ENCODE assay signal across 8 mouse cellular contexts in genomic region chr7:16944061-16944807, GRCm38 (mm10). TPM values are rescaled to one million over a fixed set of nuclear protein-coding genes. Genes with fewer than 3 reads are reported as not detected.
DNase-seq lines count a peak whose midpoint lies in the region; ATAC-seq and TF ChIP-seq lines count a peak whose summit lies in the region.

TSS of gene Pnmal2 (plus strand) at chr7:16944682.

- H3K27ac ChIP-seq in embryonic facial prominence, embryonic 13.5 days: no peak within 1 kb of the TSS
- no peak within 1 kb of the TSS for H3K27ac ChIP-seq in heart, embryonic 14.5 days (replicated peaks in 1 of 2; ENCODE audit: control insufficient read depth in 1 of 2, insufficient read depth in 1 of 2, low read depth in 2 of 2, low read length in 2 of 2)
- no peak within 1 kb of the TSS; the same call in 1 of the 2 replicates for H3K27ac ChIP-seq in kidney, postnatal 0 days
- H3K27ac ChIP-seq in liver, embryonic 11.5 days (ENCODE audit: low read depth, low read length): no peak within 1 kb of the TSS
- no peak within 1 kb of the TSS for H3K27ac ChIP-seq in stomach, embryonic 16.5 days (ENCODE audit: low read length)

- H3K4me3 ChIP-seq in embryonic facial prominence, embryonic 13.5 days: peak within 1 kb of the TSS; percentile 67
- peak within 1 kb of the TSS; percentile 53 to 63 for H3K4me3 ChIP-seq in heart, embryonic 14.5 days (ENCODE audit: control insufficient read depth in 1 of 2, insufficient read depth in 1 of 2, low read depth in 1 of 2, low read length in 2 of 2)
- H3K4me3 ChIP-seq in kidney, postnatal 0 days (replicated peaks; ENCODE audit: low read depth, low read length): peak within 1 kb of the TSS; percentile 48
- H3K4me3 ChIP-seq in liver, embryonic 11.5 days (ENCODE audit: low read depth, low read length): peak within 1 kb of the TSS; percentile 53
- H3K4me3 ChIP-seq in stomach, embryonic 16.5 days (replicated peaks; ENCODE audit: low read length): peak within 1 kb of the TSS; percentile 70

- no peaks in the 10 kb centered on the region for H3K9me3 ChIP-seq in embryonic facial prominence, embryonic 13.5 days
- no peaks in the 10 kb centered on the region for H3K9me3 ChIP-seq in heart, embryonic 14.5 days (ENCODE audit: control insufficient read depth, low read length)
- no peaks in the 10 kb centered on the region for H3K9me3 ChIP-seq in kidney, postnatal 0 days (replicated peaks; ENCODE audit: low read length)
- no peaks in the 10 kb centered on the region for H3K9me3 ChIP-seq in liver, embryonic 11.5 days (ENCODE audit: control insufficient read depth, low read length)
- H3K9me3 ChIP-seq in stomach, embryonic 16.5 days (replicated peaks; ENCODE audit: control insufficient read depth, low read length): no peaks in the 10 kb centered on the region

- peaks cover 55% of the 10 kb centered on the region for H3K4me1 ChIP-seq in embryonic facial prominence, embryonic 13.5 days
- H3K4me1 ChIP-seq in heart, embryonic 14.5 days (ENCODE audit: control insufficient read depth in 2 of 2, insufficient read depth in 2 of 2, low read length in 2 of 2): peaks cover 35 to 49% of the 10 kb centered on the region in 2 experiments
- H3K4me1 ChIP-seq in kidney, postnatal 0 days (replicated peaks; ENCODE audit: insufficient read depth, low read length): peaks cover 37% of the 10 kb centered on the region
- peaks cover 7% of the 10 kb centered on the region; the same call in 1 of the 2 replicates for H3K4me1 ChIP-seq in liver, embryonic 11.5 days (replicated peaks; ENCODE audit: control insufficient read depth, insufficient read depth, low read length)
- H3K4me1 ChIP-seq in stomach, embryonic 16.5 days (ENCODE audit: control insufficient read depth, insufficient read depth, low read length): peaks cover 48% of the 10 kb centered on the region

- peak within 1 kb of the TSS; percentile 87 for H3K4me2 ChIP-seq in embryonic facial prominence, embryonic 13.5 days
- H3K4me2 ChIP-seq in heart, embryonic 14.5 days (ENCODE audit: low read length): peak within 1 kb of the TSS; percentile 94
- H3K4me2 ChIP-seq in kidney, postnatal 0 days (ENCODE audit: low read length): peak within 1 kb of the TSS; percentile 73
- peak within 1 kb of the TSS; percentile 79 for H3K4me2 ChIP-seq in liver, embryonic 11.5 days
- H3K4me2 ChIP-seq in stomach, embryonic 16.5 days (ENCODE audit: low read depth, low read length): peak within 1 kb of the TSS; percentile 87

- peaks cover 46% of the 10 kb centered on the region for H3K27me3 ChIP-seq in embryonic facial prominence, embryonic 13.5 days
- peaks cover 36% of the 10 kb centered on the region for H3K27me3 ChIP-seq in heart, embryonic 14.5 days (ENCODE audit: control insufficient read depth, insufficient read depth, low read length)
- peaks cover 25% of the 10 kb centered on the region for H3K27me3 ChIP-seq in kidney, postnatal 0 days (ENCODE audit: insufficient read depth, low read length)
- peaks cover 62% of the 10 kb centered on the region for H3K27me3 ChIP-seq in liver, embryonic 11.5 days (replicated peaks; ENCODE audit: control insufficient read depth, insufficient read depth, low read length)
- H3K27me3 ChIP-seq in stomach, embryonic 16.5 days (ENCODE audit: control insufficient read depth, insufficient read depth, low read length): peaks cover 27% of the 10 kb centered on the region

- H3K9ac ChIP-seq in embryonic facial prominence, embryonic 13.5 days: peak within 1 kb of the TSS; percentile 84
- H3K9ac ChIP-seq in heart, embryonic 14.5 days (ENCODE audit: low read length): peak within 1 kb of the TSS; percentile 82
- H3K9ac ChIP-seq in kidney, postnatal 0 days (ENCODE audit: low read depth, low read length): peak within 1 kb of the TSS; percentile 74
- H3K9ac ChIP-seq in liver, embryonic 11.5 days (ENCODE audit: low read depth, low read length): peak within 1 kb of the TSS; percentile 2
- peak within 1 kb of the TSS; percentile 84 for H3K9ac ChIP-seq in stomach, embryonic 16.5 days (ENCODE audit: low read length)

- ATAC-seq in embryonic facial prominence, embryonic 13.5 days (ENCODE audit: insufficient number of reproducible peaks, insufficient read depth, low FRiP score, low TSS enrichment, low read depth): peak; percentile 82
- ATAC-seq in heart, embryonic 14.5 days (ENCODE audit: insufficient number of reproducible peaks, insufficient read depth, low FRiP score, low read depth): peak; percentile 79
- peak; percentile 86 for ATAC-seq in kidney, postnatal 0 days (replicated peaks; ENCODE audit: low FRiP score, low read depth)
- peak; percentile 77 for ATAC-seq in liver, embryonic 11.5 days (replicated peaks; ENCODE audit: low FRiP score)
- peak; percentile 85 for ATAC-seq in stomach, embryonic 16.5 days (ENCODE audit: insufficient read depth, low FRiP score)

- no peak for TF ChIP-seq CTCF in kidney, postnatal 0 days (IDR thresholded peaks at IDR 0.05; ENCODE audit: low read depth)

- WGBS in embryonic facial prominence, embryonic 13.5 days: 14% methylated on average over 36 of the region's 36 CpGs
- 18% methylated on average over 36 of the region's 36 CpGs for WGBS in heart, embryonic 14.5 days
- 14% methylated on average over 36 of the region's 36 CpGs for WGBS in kidney, postnatal 0 days
- 15% methylated on average over 36 of the region's 36 CpGs for WGBS in liver, embryonic 11.5 days
- 13% methylated on average over 36 of the region's 36 CpGs for WGBS in stomach, embryonic 16.5 days

- peak; percentile 99 for DNase-seq in heart, adult 11 months
- no peak for DNase-seq in heart, adult 8-10 months (ENCODE audit: low spot score)
- peak; percentile 97 for DNase-seq in kidney, postnatal 0 days (ENCODE audit: low spot score)
- DNase-seq in liver, embryonic 11.5 days (ENCODE audit: low spot score): peak; percentile 81
- DNase-seq in naive thymus-derived CD4-positive, alpha-beta T cell, adult 2 months (ENCODE audit: low read depth): peak; percentile 71

- H3K36me3 ChIP-seq in embryonic facial prominence, embryonic 13.5 days: no peaks in the 10 kb centered on the region
- H3K36me3 ChIP-seq in heart, embryonic 14.5 days (ENCODE audit: control insufficient read depth, insufficient read depth, low read length): no peaks in the 10 kb centered on the region
- H3K36me3 ChIP-seq in kidney, postnatal 0 days (ENCODE audit: insufficient read depth, low read length): no peaks in the 10 kb centered on the region
- no peaks in the 10 kb centered on the region for H3K36me3 ChIP-seq in liver, embryonic 11.5 days (ENCODE audit: control insufficient read depth, insufficient read depth, low read length)
- no peaks in the 10 kb centered on the region for H3K36me3 ChIP-seq in stomach, embryonic 16.5 days (ENCODE audit: control insufficient read depth, insufficient read depth, low read length)

RNA-seq across cellular contexts. Expression of gene Pnmal2, which starts in this region (rescaled TPM):
- 1 to 10 TPM; 3.5 to 4.9 (median 4.3) TPM for total RNA-seq in heart, adult 8-10 months (2022)
- polyA plus RNA-seq in embryonic facial prominence, embryonic 13.5 days (2015; fragmentation: Nextera tagmentation; extraction: Ambion mirVana): 10.5 and 10.9 TPM in 2 replicates
- polyA plus RNA-seq in heart, embryonic 14.5 days (2014; fragmentation: Nextera tagmentation; extraction: Ambion mirVana): 2.8 TPM in 2 replicates
- polyA plus RNA-seq in kidney, postnatal 0 days (2015; fragmentation: Nextera tagmentation; extraction: Ambion mirVana): 7.0 and 8.1 TPM in 2 replicates
- polyA plus RNA-seq in liver, embryonic 11.5 days (2014; fragmentation: Nextera tagmentation; extraction: Ambion mirVana): 0.58 and 0.80 TPM in 2 replicates
- 7.8 and 10.2 TPM in 2 replicates for polyA plus RNA-seq in stomach, embryonic 16.5 days (2015; fragmentation: Nextera tagmentation; extraction: Ambion mirVana)

Comparison
In these comparisons a context has a peak if more than half of its experiments do, and no peak if none do; other contexts are left out.
1. Peak in DNase-seq, ATAC-seq, H3K4me3 ChIP-seq, H3K9ac ChIP-seq and H3K4me2 ChIP-seq in liver, embryonic 11.5 days; RNA of the gene not detected or under 1 TPM.
2. H3K9ac ChIP-seq: peak in every context shown above with its lines; median percentile 84 in embryonic facial prominence, embryonic 13.5 days; 84 in stomach, embryonic 16.5 days; 82 in heart, embryonic 14.5 days; 74 in kidney, postnatal 0 days; 2 in liver, embryonic 11.5 days.